Mouse (Mus musculus) ES-E14 (cell line): ENCODE measurements around the gene Dusp1. TPM values are rescaled to one million over a fixed set of nuclear protein-coding genes. Genes with fewer than 3 reads are reported as not detected.
A peak's percentile ranks its signal among the peaks of the same experiment; 100 is the strongest.

ENCODE experiments used
- DNase-seq: peaks from one replicate; pipeline ENCODE4 v3.0.0-alpha.2; 2013; ENCODE audit warnings: low read depth, low spot score
- H3K27ac ChIP-seq: 2 replicates; pipeline ENCODE4 v1.5.1; 2012; ENCODE audit warnings: low read depth, mild to moderate bottlenecking, low read length, moderate library complexity, mixed read lengths; ENCODE audit not compliant: poor library complexity, insufficient read depth, severe bottlenecking
- H3K36me3 ChIP-seq: 2 replicates; pipeline ENCODE4 v1.6.1; 2012; ENCODE audit warnings: mild to moderate bottlenecking, low read length, moderate library complexity, mixed read lengths; ENCODE audit not compliant: control insufficient read depth, poor library complexity, insufficient read depth, severe bottlenecking
- H3K4me1 ChIP-seq, 2 experiments: fragments of 150-350 bp in 1 of 2; sonication (generic) in 1 of 2; 2 replicates each; pipeline ENCODE4 v1.6.1; 2012; ENCODE audit warnings: low read length in 2 of 2, mild to moderate bottlenecking in 1 of 2, mixed read lengths in 1 of 2; ENCODE audit not compliant: control insufficient read depth in 2 of 2, insufficient read depth in 2 of 2, poor library complexity in 1 of 2
- H3K4me3 ChIP-seq, 2 experiments: fragments of 150-350 bp in 1 of 2; sonication (generic) in 1 of 2; 2 replicates each; pipeline ENCODE4 v1.5.1; 2012; ENCODE audit warnings: low read length in 2 of 2, low read depth in 1 of 2, mild to moderate bottlenecking in 1 of 2, mixed read lengths in 1 of 2; ENCODE audit not compliant: insufficient read depth in 1 of 2, poor library complexity in 1 of 2, severe bottlenecking in 1 of 2
- H3K9ac ChIP-seq: 2 replicates; pipeline ENCODE4 v1.6.1; 2012; ENCODE audit warnings: low read depth, mild to moderate bottlenecking, low read length, mixed read lengths; ENCODE audit not compliant: poor library complexity, insufficient read depth, severe bottlenecking
- H3K9me3 ChIP-seq: fragments of 150-350 bp; sonication (generic); 2 replicates; pipeline ENCODE4 v1.6.1; 2012; ENCODE audit warnings: low read depth, mild to moderate bottlenecking, low read length; ENCODE audit not compliant: control insufficient read depth, insufficient read depth
- CHD2 ChIP-seq: IDR thresholded peaks from 2 replicates; pipeline ENCODE4 v1.6.1; 2014; ENCODE audit warnings: mild to moderate bottlenecking, low read depth, low read length, inconsistent platforms
- HCFC1 ChIP-seq: IDR thresholded peaks from 2 replicates; pipeline ENCODE4 v1.6.1; 2012; ENCODE audit warnings: low read length, inconsistent platforms, borderline replicate concordance; ENCODE audit not compliant: insufficient read depth
- MAFK ChIP-seq: IDR thresholded peaks from 2 replicates; pipeline ENCODE4 v1.6.1; 2014; ENCODE audit warnings: mild to moderate bottlenecking, low read depth, low read length, inconsistent platforms; ENCODE audit not compliant: insufficient read depth
- ZC3H11A ChIP-seq: IDR thresholded peaks from 2 replicates; pipeline ENCODE4 v1.6.1; 2012; ENCODE audit warnings: low read depth, mild to moderate bottlenecking, inconsistent platforms, low read length, borderline replicate concordance
- ZNF384 ChIP-seq: IDR thresholded peaks from 2 replicates; pipeline ENCODE4 v1.6.1; 2012; ENCODE audit warnings: low read depth, low read length, inconsistent platforms
- in situ Hi-C, 2 experiments: fragments of 600-800 bp; cut with MboI; formaldehyde crosslinking; loops; one replicate each; pipeline ENCODE4 v1.15.1; 2025; ENCODE audit warnings: low sequenced_read_pairs in 2 of 2, inconsistent platforms in 1 of 2; ENCODE audit not compliant: unreplicated experiment in 2 of 2
- total RNA-seq: library from RNA; depleted of rRNA; stranded (reverse); fragments of 300-350 nt; gene quantifications from 2 replicates; pipeline ENCODE4 v1.2.3, GENCODE M21; 2012

Dusp1 gene
- total RNA-seq, 1 experiment, result 21.2 TPM

GRCm38 (mm10) chr17:26608348-26608747 is 46.4 kb upstream of the Dusp1 start:
- H3K4me1 ChIP-seq, result peaks cover 0 to 12% of the 10 kb centered on the region in 2 experiments; a peak in 1 of 4 replicates
- no peak overlapping the region for H3K9ac ChIP-seq
- TF ChIP-seq ZC3H11A, result no peak
- no peak for TF ChIP-seq ZNF384
- no peak for TF ChIP-seq MAFK
- TF ChIP-seq HCFC1, result no peak
- H3K36me3 ChIP-seq, result no peaks in the 10 kb centered on the region
- H3K27ac ChIP-seq, result no peak overlapping the region
- no peaks in the 10 kb centered on the region for H3K9me3 ChIP-seq
- no peak overlapping the region for H3K4me3 ChIP-seq
- DNase-seq, result no peak
- in situ Hi-C loops, result no loop called here

- Histone ChIP-seq H3K9ac (no peak overlapping the region), H3K4me1 (peaks cover 5 to 28% of the 10 kb centered on the region in 2 experiments; a peak in 3 of 4 replicates), H3K9me3 (no peaks in the 10 kb centered on the region), H3K36me3 (no peaks in the 10 kb centered on the region), H3K27ac (no peak overlapping the region), H3K4me3 (no peak overlapping the region)
- no peak for DNase-seq
- in situ Hi-C loops, result no loop called here
- TF ChIP-seq MAFK (no peak), ZNF384 (no peak), CHD2 (no peak)
Measured at GRCm38 (mm10) chr17:26606516-26606915, 44.6 kb upstream of the Dusp1 start.

- H3K9me3 ChIP-seq, result no peaks in the 10 kb centered on the region
- no peak overlapping the region for H3K27ac ChIP-seq
- in situ Hi-C loops, result no loop called here
- H3K4me1 ChIP-seq, result peaks cover 12 to 33% of the 10 kb centered on the region in 2 experiments
- no peak for DNase-seq
- no peak overlapping the region for H3K9ac ChIP-seq
- no peaks in the 10 kb centered on the region for H3K36me3 ChIP-seq
- TF ChIP-seq HCFC1 (no peak), CHD2 (no peak), ZNF384 (no peak), MAFK (no peak), ZC3H11A (no peak)
- H3K4me3 ChIP-seq, result no peak overlapping the region
Measured at GRCm38 (mm10) chr17:26605636-26606035, 43.7 kb upstream of the Dusp1 start.

- no peak overlapping the region for H3K4me3 ChIP-seq
- H3K9ac ChIP-seq, result no peak overlapping the region
- TF ChIP-seq ZNF384, result no peak
- TF ChIP-seq CHD2, result no peak
- no peak for TF ChIP-seq MAFK
- TF ChIP-seq HCFC1, result no peak
- TF ChIP-seq ZC3H11A, result no peak
- in situ Hi-C loops, result no loop called here
- peaks cover 12 to 31% of the 10 kb centered on the region in 2 experiments for H3K4me1 ChIP-seq
- H3K36me3 ChIP-seq, result no peaks in the 10 kb centered on the region
- no peak overlapping the region for H3K27ac ChIP-seq
- H3K9me3 ChIP-seq, result no peaks in the 10 kb centered on the region
- DNase-seq, result no peak
Measured at GRCm38 (mm10) chr17:26603311-26603710, 41.4 kb upstream of the Dusp1 start.

GRCm38 (mm10) chr17:26602371-26602885 is 40.5 kb upstream of the Dusp1 start:
- Histone ChIP-seq H3K4me1 (peaks cover 14 to 31% of the 10 kb centered on the region in 2 experiments), H3K27ac (no peak overlapping the region), H3K9me3 (no peaks in the 10 kb centered on the region), H3K9ac (0 out of 2 replicates have a peak overlapping the region, but pooled peaks have one; percentile 1), H3K4me3 (no peak overlapping the region), H3K36me3 (no peaks in the 10 kb centered on the region)
- no peak for TF ChIP-seq ZNF384
- no peak for TF ChIP-seq HCFC1
- no peak for TF ChIP-seq MAFK
- no peak for DNase-seq
- in situ Hi-C loops, result no loop called here
